Mouse (Mus musculus) cerebellum, adult 9-10 months (tissue): ENCODE data around the gene G2e3.

Experiments used
- DNase-seq: peaks from one replicate; pipeline ENCODE4 v3.0.0; 2022

The G2e3 gene

DNA sequence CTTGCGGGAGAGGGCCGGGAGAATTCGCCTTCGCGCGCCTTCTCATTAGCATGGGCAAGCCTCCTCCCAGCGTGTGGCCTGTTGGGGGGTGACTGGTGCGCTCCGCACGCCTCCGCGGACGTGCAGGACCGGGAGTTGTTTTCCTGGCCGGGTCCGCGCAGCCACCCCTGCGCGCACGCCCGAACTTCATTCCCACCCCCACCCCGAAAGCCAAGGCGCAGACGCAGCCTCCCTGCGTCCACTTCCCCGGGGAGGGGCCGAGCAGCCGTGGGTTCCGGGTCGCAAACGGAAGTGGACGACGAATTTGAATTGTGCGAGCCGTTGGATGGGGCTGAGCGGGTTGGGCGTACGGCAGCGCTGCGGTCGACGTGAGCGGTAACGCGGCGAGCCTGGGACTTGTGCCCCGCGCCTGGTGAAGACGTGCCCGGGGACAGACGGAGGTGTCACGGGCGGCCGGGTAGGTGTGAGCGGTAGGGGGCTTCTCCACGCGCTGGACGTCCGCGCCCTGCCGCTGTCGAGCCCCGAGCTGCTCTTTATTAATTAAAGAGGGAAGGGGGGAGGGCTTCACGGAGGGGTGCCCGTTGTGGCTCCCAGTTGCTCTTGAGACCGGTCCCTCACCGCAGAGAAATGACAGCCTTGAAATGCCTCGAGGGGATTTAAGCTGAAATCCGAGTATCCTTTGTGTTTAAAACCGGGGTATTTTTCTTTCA is at the start of gene G2e3:
TSS of gene G2e3 (plus strand) at position 74 of the 710 bp plus-strand sequence.
- peak; percentile 84 for DNase-seq

DNA sequence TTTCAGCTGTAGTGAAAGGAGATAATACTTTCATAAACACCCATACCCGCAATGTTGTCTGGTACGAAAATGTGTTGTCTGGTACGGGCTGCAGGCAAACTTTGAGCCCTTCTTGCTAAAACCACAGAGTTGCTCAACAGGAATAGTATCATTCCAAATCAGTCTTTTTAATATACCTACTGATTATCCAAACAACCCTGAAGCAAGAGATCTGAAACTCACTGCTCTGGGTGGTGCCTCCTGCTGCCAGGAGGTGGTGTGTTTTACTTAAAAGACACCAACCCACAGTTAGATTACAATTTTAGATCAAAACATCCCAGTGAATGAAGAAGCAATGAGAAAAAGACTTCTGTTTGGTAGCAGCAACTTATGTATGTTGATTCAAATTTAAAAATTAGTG is 24.3 kb upstream of the G2e3 start:
- DNase-seq, result no peak

DNA sequence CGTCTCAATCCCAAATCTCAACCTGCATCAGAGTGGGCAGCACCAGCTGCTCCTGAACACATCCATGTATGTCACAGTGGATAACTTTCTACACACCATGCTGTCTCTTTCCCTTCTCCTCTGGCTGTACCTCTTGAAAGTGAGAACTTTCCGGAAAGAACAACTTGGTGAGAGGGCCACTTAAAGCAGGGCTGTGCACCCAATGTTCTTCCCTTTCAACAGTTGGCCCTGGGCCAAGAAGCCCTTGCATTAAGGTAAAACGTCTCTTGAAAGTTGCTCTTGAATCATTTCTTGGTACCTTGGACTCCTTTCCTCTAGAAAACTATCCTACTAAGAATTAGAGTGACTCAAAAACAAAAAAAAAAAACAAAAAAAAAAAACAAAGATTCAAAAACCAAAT is 21.0 kb upstream of the G2e3 start:
- DNase-seq, result no peak

DNA sequence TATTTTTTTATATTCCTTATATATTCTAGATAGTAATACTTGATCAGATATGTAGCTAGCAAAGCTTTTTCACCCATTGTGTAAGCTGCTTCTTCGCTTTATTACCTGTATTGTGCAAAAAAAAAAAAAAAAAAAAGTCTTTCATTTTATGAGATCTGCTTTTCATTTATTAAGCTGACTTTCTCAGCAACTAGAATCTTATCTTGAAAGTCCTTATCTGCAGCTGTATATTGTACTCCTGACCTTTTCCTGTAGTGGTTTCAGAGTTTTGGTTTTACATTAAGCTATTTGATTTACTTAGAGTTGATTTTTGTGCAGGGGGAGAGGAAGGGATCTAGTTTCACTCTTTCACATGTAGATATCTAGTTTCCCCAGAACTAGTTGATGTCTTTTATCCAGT is 10.8 kb upstream of the G2e3 start:
- no peak for DNase-seq

DNA sequence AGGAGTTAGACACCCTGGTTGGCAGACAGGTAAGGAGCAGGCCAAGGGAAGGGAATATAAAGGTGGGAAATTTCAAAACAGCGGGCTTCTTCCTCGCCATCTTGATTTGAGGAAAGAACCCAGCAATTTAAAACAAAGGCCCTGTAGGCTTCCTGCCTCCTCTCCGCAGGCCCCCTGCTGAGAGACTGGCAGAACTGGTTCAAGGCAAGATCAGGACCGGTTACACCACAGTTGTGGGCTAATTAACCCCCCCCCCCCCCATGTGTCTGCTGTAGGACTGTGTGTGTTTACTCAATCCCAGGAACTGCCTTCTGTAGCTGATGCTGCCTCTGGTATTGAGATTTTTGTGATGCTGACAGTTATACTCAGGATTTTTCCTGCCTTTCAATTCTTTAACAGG is 1.7 kb upstream of the G2e3 start:
- DNase-seq, result peak; percentile 8

DNA sequence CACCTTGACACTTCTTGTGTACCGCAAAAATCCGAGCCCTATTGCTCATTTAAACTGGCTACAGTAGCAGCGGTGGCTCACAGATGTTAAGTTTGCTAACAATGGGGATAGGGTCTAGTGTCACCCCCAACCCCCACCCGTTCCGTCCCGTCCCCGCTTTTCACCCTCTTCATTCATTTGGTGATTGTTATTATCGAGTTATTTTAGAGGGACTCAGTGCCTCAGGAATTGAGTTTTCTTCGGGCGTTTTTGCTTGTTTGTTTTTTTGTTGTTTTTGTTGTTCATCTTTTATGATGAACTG is 787 bp downstream of the G2e3 start:
- no peak for DNase-seq

DNA sequence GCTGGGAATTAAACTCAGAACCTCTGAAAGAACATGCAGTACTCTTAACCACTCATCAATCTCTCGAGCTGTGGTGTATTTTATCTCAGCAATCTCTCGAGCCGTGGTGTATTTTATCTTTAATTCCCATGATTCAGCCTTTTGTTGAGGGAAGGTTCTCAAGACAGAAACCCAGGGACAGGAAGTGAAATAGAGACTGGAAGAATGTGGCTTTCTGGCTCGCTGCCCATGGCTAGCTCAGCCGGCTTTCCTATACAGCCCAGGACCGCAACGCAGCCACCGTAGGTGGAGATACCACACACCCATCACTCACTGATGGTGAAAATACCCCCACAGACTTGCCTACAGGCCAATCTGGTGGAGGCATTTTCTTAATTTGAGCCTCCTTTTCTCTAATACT is 7.4 kb downstream of the G2e3 start:
- DNase-seq, result no peak

DNA sequence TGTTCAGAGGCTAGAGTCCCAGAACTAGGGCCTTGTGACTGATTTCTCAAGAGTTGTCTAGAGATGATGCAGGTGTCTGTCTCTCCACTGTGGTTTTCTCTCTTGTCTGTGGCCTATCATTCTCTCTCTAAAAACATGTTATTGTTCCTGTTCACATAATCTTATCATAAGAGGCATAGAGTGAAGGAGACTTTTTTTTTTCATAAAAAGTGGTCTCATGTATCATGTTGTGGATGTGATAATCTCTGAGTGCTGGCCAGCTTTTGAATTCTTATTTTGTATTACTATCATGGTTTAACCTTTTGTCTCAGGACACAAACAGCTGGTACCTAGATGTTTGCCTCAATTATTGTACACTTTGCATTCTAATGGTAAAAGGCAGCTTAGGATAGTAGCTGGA is 13.4 kb downstream of the G2e3 start:
- no peak for DNase-seq

DNA sequence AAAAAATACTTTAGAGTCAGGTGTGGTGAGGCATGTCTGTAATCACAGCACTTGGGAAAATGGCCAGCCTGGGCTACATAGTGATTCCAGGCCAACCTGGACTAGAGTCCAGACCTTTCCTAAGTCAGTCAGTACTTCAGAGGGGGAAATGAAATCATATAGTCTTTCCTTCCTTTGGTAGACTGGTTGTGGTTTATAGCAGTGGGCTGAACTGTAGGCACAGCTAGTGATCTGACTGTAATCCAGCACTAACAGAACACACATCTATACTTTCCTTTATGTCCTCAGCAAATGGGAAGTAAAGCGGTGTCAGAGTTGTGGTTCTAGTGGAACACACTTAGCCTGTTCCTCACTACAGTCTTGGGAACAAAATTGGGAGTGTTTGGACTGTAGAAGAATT is 15.0 kb downstream of the G2e3 start:
- no peak for DNase-seq

DNA sequence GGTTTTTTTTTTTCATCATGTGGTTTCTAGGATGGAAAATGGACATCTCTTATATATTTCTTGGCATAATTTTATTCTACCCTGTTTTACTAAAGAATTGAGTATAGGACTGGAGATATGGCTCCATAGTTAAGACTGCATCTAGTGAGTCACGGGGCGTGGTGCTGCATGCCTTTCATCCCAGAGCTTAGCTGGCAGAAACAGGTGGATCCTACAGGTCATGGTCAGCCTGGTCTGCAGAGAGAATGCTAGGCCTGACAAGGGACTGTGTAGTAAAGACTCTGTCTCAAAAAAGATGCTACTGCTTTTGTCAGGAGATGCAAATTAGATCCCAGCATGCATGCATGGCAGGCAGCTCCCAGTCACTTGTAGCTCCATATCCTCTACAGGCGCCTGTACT is 20.6 kb downstream of the G2e3 start:
- DNase-seq, result no peak

DNA sequence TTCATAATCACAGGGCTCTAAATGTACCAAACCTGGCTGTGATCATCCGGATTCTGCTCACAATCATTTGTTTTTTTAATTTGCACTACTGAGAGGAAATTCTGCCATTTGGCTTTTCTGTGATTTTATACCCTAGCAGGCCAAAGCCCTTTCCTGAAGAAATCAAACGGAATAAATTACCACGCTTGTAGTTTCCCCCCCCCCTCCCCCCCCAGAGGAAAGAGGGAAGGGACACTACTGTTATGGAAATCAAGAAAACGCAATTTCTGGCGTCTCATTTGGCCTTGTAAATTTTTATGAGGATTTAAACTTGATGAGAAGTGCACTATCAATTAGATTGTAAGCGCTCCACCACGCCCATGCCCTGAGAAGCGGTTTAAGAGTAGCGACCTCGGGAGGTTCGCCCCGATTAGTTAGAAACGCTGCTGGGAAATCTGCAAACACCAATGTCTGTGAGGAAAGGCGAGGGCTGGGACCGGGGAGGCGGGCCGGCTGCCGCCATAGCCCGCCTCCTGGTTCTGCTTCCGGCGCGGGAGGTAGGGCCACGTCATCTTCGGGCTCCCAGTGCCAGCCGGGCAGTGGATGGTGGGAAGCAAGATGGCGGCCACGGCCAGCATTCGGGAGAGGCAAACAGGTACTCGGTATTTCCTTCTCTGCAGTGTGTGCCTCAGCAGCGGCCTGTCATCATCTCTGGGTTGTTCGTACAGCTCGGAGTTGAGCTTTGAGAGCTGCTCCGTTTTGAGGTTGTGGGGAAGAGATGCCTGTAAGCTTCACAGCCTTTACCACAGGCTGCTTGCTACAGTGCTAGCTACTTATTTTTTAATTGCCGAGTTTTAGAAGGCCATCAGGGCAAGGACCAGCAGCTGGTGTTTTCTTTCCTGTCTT is 29.4 kb downstream of the G2e3 start, which contains the start of gene Scfd1:
TSS of gene Scfd1 (plus strand) at position 508 of the 885 bp plus-strand sequence.
- DNase-seq, result peak; percentile 91

DNA sequence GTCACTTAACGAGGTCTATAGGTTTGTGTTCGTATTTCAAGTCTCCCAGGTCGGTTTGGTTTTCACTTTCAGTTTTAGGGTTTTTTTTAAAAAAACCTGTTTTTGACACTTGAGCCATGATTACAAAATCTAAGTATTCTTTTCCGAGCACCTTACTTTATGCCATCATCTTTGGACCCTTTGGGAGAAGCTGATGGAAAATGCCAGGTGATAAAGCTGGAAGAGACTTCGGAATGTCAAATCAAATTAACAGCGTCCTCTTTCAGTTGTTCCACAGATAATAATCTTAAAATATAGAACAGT is 30.0 kb downstream of the G2e3 start:
- no peak for DNase-seq

DNA sequence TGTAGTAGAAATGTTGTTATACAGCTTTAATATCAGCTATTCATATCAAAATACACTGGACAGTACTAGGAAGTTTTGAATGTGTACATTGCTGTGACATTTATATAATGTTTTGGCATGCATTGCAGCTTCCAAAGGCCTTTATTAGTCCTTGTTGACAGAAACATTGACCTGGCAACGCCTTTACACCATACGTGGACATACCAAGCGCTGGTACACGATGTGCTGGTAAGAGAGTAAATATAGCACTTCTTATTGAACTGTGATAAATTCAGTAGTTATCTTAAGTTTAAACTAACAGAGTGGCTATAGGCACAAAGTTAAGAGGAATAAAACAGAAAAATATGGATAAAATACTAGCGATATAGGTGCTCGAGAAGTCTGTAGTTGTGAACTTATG is 52.0 kb downstream of the G2e3 start:
- no peak for DNase-seq

DNA sequence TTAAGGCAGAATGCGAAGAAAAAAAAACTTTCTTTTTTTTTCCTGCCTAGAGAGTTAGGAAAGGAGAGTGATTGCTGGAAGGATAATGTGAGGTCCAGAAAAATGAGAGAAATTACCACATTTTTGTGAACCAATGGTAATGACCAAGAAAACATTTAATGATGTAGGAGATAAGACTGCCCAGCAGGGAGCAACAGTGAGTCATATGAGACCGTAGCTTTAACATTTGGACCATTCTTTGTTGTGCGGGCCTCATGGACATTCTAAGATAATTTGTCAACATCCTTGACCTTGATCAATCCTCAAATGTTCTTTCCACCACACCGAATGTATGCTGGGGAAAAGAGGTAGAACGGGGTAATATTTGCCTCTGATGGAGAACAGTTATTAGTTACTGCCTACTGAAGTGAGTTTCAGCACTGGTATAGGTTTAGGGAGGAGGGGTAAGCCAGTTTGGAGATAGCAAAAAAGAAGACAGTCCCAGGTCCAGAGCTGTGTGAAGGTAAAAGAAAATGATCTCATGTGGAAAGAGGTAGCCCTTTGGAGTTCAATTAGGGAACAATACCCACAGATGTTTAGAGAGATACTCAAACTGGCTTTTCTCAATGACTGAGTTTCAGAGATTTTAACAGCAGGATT is 54.3 kb downstream of the G2e3 start:
- no peak for DNase-seq

DNA sequence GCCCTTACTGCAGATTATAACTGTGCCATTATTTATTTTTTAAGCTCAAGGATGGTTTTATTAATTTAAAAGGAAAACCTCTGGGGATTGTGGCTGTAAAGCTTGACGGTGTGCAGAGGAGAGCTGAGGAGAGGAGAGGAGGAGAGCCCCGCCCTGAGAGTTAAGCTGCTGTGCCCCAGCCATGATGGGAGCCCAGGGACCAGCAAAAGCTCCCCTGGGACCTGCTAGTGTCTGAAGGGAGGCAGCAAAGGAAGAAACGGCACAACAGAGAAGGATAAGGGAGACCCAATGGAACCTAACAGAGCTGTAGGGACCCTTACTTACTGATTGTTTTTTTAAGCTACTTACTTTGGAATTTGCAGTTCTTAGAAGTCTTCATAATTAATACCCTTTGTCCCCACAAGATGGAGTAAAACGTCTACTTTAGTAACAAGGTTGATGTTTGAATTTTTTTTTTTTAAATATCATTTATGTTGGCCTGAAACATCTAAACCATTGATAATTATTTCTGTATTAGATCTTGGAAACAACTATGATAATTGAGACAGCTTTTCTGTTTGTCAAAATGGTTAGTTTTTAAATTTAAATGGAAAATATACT is 56.2 kb downstream of the G2e3 start:
- no peak for DNase-seq

DNA sequence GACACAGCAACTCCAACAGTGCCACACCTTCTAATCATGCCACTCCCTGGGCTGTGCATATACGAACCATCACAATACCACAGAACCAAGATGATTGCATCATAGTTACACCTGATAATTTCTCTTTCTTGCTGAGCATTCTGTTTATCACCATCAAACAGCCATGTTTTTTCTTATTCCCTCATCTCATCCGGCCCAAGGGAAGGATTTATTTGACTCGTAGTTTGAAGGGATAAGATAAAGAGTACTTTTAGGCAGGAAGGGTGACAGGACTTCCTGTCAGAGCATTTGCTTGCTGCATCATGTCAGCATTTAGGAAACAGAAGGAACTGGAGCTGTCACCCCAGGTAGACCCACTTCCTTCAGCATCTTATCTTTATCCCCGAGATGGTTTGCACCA is 63.5 kb downstream of the G2e3 start:
- DNase-seq, result no peak
